Mouse (Mus musculus): ENCODE results near the gene Gpr15.

DNA sequence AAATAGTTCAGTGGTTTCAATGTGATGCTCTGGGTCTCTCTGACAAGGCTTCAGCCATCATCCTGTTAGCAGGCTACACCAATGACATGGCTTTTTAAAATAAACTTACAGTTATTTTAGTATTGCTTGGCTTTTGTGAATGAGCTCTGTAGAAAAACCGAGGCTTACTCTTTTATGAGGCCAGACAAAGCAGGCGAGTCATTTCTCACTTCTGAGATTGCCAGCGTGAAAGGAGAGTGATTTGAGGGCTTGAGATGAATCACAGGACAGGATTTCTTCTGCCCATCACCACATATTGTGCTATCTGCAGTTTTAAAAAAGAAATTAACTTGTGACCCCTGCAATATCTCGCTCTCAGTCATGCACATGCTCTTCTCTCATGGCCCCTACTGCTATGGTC, 3.9 kb downstream of the Gpr15 start:
- TF ChIP-seq CTCF (IDR thresholded peaks at IDR 0.05; ENCODE audit: extremely low read depth, insufficient read length, insufficient replicate concordance, low read depth, low read length), result no peak
- TF ChIP-seq POLR2A (IDR thresholded peaks at IDR 0.05; ENCODE audit: low read depth, low read length), result no peak
